Mouse (Mus musculus): ENCODE data around the gene Gm26558. TPM values are rescaled to one million over a fixed set of nuclear protein-coding genes. Genes with fewer than 3 reads are reported as not detected.

Gm26558 gene
- total RNA-seq, 2 experiments from 2014 or later = 0.46 TPM; not detected in 1

- ATAC-seq (replicated peaks; ENCODE audit: poor library complexity, severe bottlenecking) = no peak
Observed at GRCm38 (mm10) chr2:70649471-70649870, 12.4 kb downstream of the Gm26558 start.

- no peak for ATAC-seq (replicated peaks; ENCODE audit: poor library complexity, severe bottlenecking)
Observed at GRCm38 (mm10) chr2:70648271-70648670, 13.6 kb downstream of the Gm26558 start.

- no peak for ATAC-seq (replicated peaks; ENCODE audit: poor library complexity, severe bottlenecking)
Observed at GRCm38 (mm10) chr2:70647681-70648080, 14.2 kb downstream of the Gm26558 start.

GRCm38 (mm10) chr2:70645266-70645780, 16.6 kb downstream of the Gm26558 start:
- ATAC-seq (replicated peaks; ENCODE audit: poor library complexity, severe bottlenecking) = no peak

GRCm38 (mm10) chr2:70642971-70643565, 18.8 kb downstream of the Gm26558 start:
- no peak for ATAC-seq (replicated peaks; ENCODE audit: poor library complexity, severe bottlenecking)

- 0 out of 2 replicates have a peak, but pooled peaks have one; percentile 46 for ATAC-seq (replicated peaks; ENCODE audit: poor library complexity, severe bottlenecking)
Observed at GRCm38 (mm10) chr2:70640968-70641367, 20.9 kb downstream of the Gm26558 start.

GRCm38 (mm10) chr2:70634028-70634690, 27.7 kb downstream of the Gm26558 start:
- ATAC-seq (replicated peaks; ENCODE audit: poor library complexity, severe bottlenecking) = no peak

GRCm38 (mm10) chr2:70632412-70632811, 29.5 kb downstream of the Gm26558 start:
- ATAC-seq (replicated peaks; ENCODE audit: poor library complexity, severe bottlenecking) = no peak

- no peak for ATAC-seq (replicated peaks; ENCODE audit: poor library complexity, severe bottlenecking)
Observed at GRCm38 (mm10) chr2:70631321-70631720, 30.6 kb downstream of the Gm26558 start.

GRCm38 (mm10) chr2:70629921-70630320, 32.0 kb downstream of the Gm26558 start:
- ATAC-seq (replicated peaks; ENCODE audit: poor library complexity, severe bottlenecking) = no peak

GRCm38 (mm10) chr2:70629339-70629761, 32.6 kb downstream of the Gm26558 start:
- ATAC-seq (replicated peaks; ENCODE audit: poor library complexity, severe bottlenecking) = peak; percentile 45

GRCm38 (mm10) chr2:70628397-70628796, 33.5 kb downstream of the Gm26558 start:
- ATAC-seq (replicated peaks; ENCODE audit: poor library complexity, severe bottlenecking) = peak; percentile 70

- no peak for ATAC-seq (replicated peaks; ENCODE audit: poor library complexity, severe bottlenecking)
Observed at GRCm38 (mm10) chr2:70625761-70626160, 36.1 kb downstream of the Gm26558 start.

- peak; percentile 88 for ATAC-seq (replicated peaks; ENCODE audit: poor library complexity, severe bottlenecking)
Observed at GRCm38 (mm10) chr2:70622244-70622643, 39.7 kb downstream of the Gm26558 start.

GRCm38 (mm10) chr2:70620225-70620624, 41.7 kb downstream of the Gm26558 start:
- no peak for ATAC-seq (replicated peaks; ENCODE audit: poor library complexity, severe bottlenecking)

GRCm38 (mm10) chr2:70619232-70619835, 42.6 kb downstream of the Gm26558 start:
- ATAC-seq (replicated peaks; ENCODE audit: poor library complexity, severe bottlenecking) = no peak

- ATAC-seq (replicated peaks; ENCODE audit: poor library complexity, severe bottlenecking) = no peak
Observed at GRCm38 (mm10) chr2:70616617-70617016, 45.3 kb downstream of the Gm26558 start.

- no peak for ATAC-seq (replicated peaks; ENCODE audit: poor library complexity, severe bottlenecking)
Observed at GRCm38 (mm10) chr2:70616076-70616475, 45.8 kb downstream of the Gm26558 start.

- ATAC-seq (replicated peaks; ENCODE audit: poor library complexity, severe bottlenecking) = peak; percentile 97
Observed at GRCm38 (mm10) chr2:70614745-70615351, 47.1 kb downstream of the Gm26558 start.
